Mouse (Mus musculus): ENCODE measurements around the gene Wwp2.
"Not testable (repeated sequence)": the region's sequence is repeated elsewhere in the genome, so short reads cannot be mapped to it uniquely, and the experiment has no call there.

Wwp2 gene

GRCm38 (mm10) chr8:107436841-107437421, 766 bp downstream of the Wwp2 start:
- no peak for DNase-seq

GRCm38 (mm10) chr8:107437711-107438110, 1.5 kb downstream of the Wwp2 start:
- DNase-seq, result no peak

GRCm38 (mm10) chr8:107439880-107440625, 3.9 kb downstream of the Wwp2 start:
- no peak for DNase-seq

- no peak for DNase-seq
Measured at GRCm38 (mm10) chr8:107444626-107445025, 8.5 kb downstream of the Wwp2 start.

GRCm38 (mm10) chr8:107447713-107448112, 11.5 kb downstream of the Wwp2 start:
- DNase-seq, result no peak

- no peak for DNase-seq
Measured at GRCm38 (mm10) chr8:107448382-107448889, 12.3 kb downstream of the Wwp2 start.

- DNase-seq, result no peak
Measured at GRCm38 (mm10) chr8:107449130-107449529, 13.0 kb downstream of the Wwp2 start.

- no peak for DNase-seq
Measured at GRCm38 (mm10) chr8:107449655-107450054, 13.5 kb downstream of the Wwp2 start.

GRCm38 (mm10) chr8:107451414-107452066, 15.4 kb downstream of the Wwp2 start:
- DNase-seq, result no peak

GRCm38 (mm10) chr8:107453386-107453785, 17.2 kb downstream of the Wwp2 start:
- DNase-seq, result no peak

GRCm38 (mm10) chr8:107455268-107455667, 19.1 kb downstream of the Wwp2 start:
- no peak for DNase-seq

- DNase-seq, result no peak
Measured at GRCm38 (mm10) chr8:107457725-107458124, 21.6 kb downstream of the Wwp2 start.

GRCm38 (mm10) chr8:107458281-107458680, 22.1 kb downstream of the Wwp2 start:
- DNase-seq, result no peak

- no peak for DNase-seq
Measured at GRCm38 (mm10) chr8:107462423-107462822, 26.3 kb downstream of the Wwp2 start.

GRCm38 (mm10) chr8:107465332-107465990, 29.3 kb downstream of the Wwp2 start:
- DNase-seq, result no peak

- DNase-seq, result no peak
Measured at GRCm38 (mm10) chr8:107466642-107467041, 30.5 kb downstream of the Wwp2 start.

- DNase-seq, result no peak
Measured at GRCm38 (mm10) chr8:107468811-107469302, 32.7 kb downstream of the Wwp2 start.

- no peak for DNase-seq
Measured at GRCm38 (mm10) chr8:107470302-107470701, 34.1 kb downstream of the Wwp2 start.

- no peak for DNase-seq
Measured at GRCm38 (mm10) chr8:107472403-107473100, 36.4 kb downstream of the Wwp2 start.

GRCm38 (mm10) chr8:107473369-107473768, 37.2 kb downstream of the Wwp2 start:
- no peak for DNase-seq

GRCm38 (mm10) chr8:107475613-107476012, 39.4 kb downstream of the Wwp2 start:
- no peak for DNase-seq

- DNase-seq, result not testable (repeated sequence)
Measured at GRCm38 (mm10) chr8:107476786-107477185, 40.6 kb downstream of the Wwp2 start.
